Mouse (Mus musculus) kidney, adult 2 months (tissue): ENCODE data around the gene Rbmxl1. TPM values are rescaled to one million over a fixed set of nuclear protein-coding genes. Genes with fewer than 3 reads are reported as not detected.
"Not testable (repeated sequence)": the region's sequence is repeated elsewhere in the genome, so short reads cannot be mapped to it uniquely, and the experiment has no call there.

Experiments
- DNase-seq: peaks from one replicate; pipeline ENCODE4 v3.0.0; 2021
- H3K27ac ChIP-seq: fragments of 200-500 bp; 2 replicates; pipeline ENCODE4 v1.5.1; 2012; ENCODE audit warnings: low read depth, low read length, control low read depth, inconsistent platforms; ENCODE audit not compliant: insufficient read depth
- H3K27me3 ChIP-seq: fragments of 200-500 bp; replicated peaks from 2 replicates; pipeline ENCODE4 v1.6.1; 2012; ENCODE audit warnings: mild to moderate bottlenecking, moderate library complexity, low read length, inconsistent platforms; ENCODE audit not compliant: control insufficient read depth, insufficient read depth
- H3K36me3 ChIP-seq: fragments of 200-500 bp; 2 replicates; pipeline ENCODE4 v1.6.1; 2012; ENCODE audit warnings: mild to moderate bottlenecking, moderate library complexity, low read length, inconsistent platforms; ENCODE audit not compliant: control insufficient read depth, insufficient read depth
- H3K4me1 ChIP-seq: fragments of 200-500 bp; 2 replicates; pipeline ENCODE4 v1.6.1; 2011; ENCODE audit warnings: low read length; ENCODE audit not compliant: control insufficient read depth, insufficient read depth
- H3K4me3 ChIP-seq: fragments of 200-500 bp; 2 replicates; pipeline ENCODE4 v1.5.1; 2011; ENCODE audit warnings: mild to moderate bottlenecking, low read depth, low read length, control low read depth; ENCODE audit not compliant: insufficient read depth
- CTCF ChIP-seq: fragments of 200-500 bp; conservative IDR thresholded peaks from 2 replicates; pipeline ENCODE4 v1.5.1; 2011; ENCODE audit warnings: low read depth, mild to moderate bottlenecking, control low read depth, low read length, moderate library complexity, mixed read lengths; ENCODE audit not compliant: insufficient read depth, insufficient read length
- POLR2A ChIP-seq: fragments of 200-500 bp; IDR thresholded peaks from one replicate; pipeline ENCODE4 v1.6.1; 2011; ENCODE audit warnings: low read depth, low read length, control low read depth
- WGBS: fragments of 180-500 bp; shearing (Covaris S2); methylation state at CpG from one replicate; pipeline ENCODE4 v1.1.7; 2018; 5-methylcytosine and 5-hydroxymethylcytosine counted together
- polyA plus RNA-seq: library from polyadenylated mRNA; depleted of rRNA; stranded (reverse); fragments of >200 nt; gene quantifications from 2 replicates; pipeline ENCODE4 v1.2.3, GENCODE M21; 2012; rRNA removed

The Rbmxl1 gene
- polyA plus RNA-seq, result 13.5 and 17.7 TPM in 2 replicates

GRCm38 (mm10) chr8:78508719-78509272 lies at the start of gene Rbmxl1:
Gene Rbmxl1 (minus strand): TSS chr8:78508898.
- TF ChIP-seq CTCF (no peak), POLR2A (no peak)
- H3K4me3 ChIP-seq, result peak within 1 kb of the TSS; percentile 85
- H3K36me3 ChIP-seq, result no peaks in the 10 kb centered on the region
- peak within 1 kb of the TSS; percentile 78 for H3K27ac ChIP-seq
- peaks cover 3% of the 10 kb centered on the region; the same call in 1 of the 2 replicates for H3K4me1 ChIP-seq
- under 1% methylated on average over 70 of the region's 70 CpGs for WGBS
- no peaks in the 10 kb centered on the region for H3K27me3 ChIP-seq
- DNase-seq, result peak; percentile 91

GRCm38 (mm10) chr8:78556773-78557434 lies 48.2 kb upstream of the Rbmxl1 start:
- DNase-seq, result no peak
- no peaks in the 10 kb centered on the region for H3K4me1 ChIP-seq
- no peaks in the 10 kb centered on the region for H3K36me3 ChIP-seq
- no peak for TF ChIP-seq POLR2A
- no peak overlapping the region for H3K4me3 ChIP-seq
- H3K27me3 ChIP-seq, result no peaks in the 10 kb centered on the region
- 86% methylated on average over 11 of the region's 11 CpGs for WGBS
- H3K27ac ChIP-seq, result no peak overlapping the region

- Histone ChIP-seq H3K4me1 (no peaks in the 10 kb centered on the region), H3K27ac (no peak overlapping the region), H3K27me3 (no peaks in the 10 kb centered on the region), H3K36me3 (no peaks in the 10 kb centered on the region), H3K4me3 (no peak overlapping the region)
- 95% methylated on average over 4 of the region's 4 CpGs for WGBS
- DNase-seq, result no peak
- no peak for TF ChIP-seq POLR2A
These were observed 47.1 kb upstream of the Rbmxl1 start for GRCm38 (mm10) chr8:78555817-78556216.

- no peak for DNase-seq
- Histone ChIP-seq H3K27me3 (no peaks in the 10 kb centered on the region), H3K36me3 (no peaks in the 10 kb centered on the region), H3K4me1 (no peaks in the 10 kb centered on the region), H3K4me3 (no peak overlapping the region), H3K27ac (no peak overlapping the region)
- TF ChIP-seq POLR2A (no peak), CTCF (no peak)
- WGBS, result 95% methylated on average over 2 of the region's 2 CpGs
These were observed 42.0 kb upstream of the Rbmxl1 start for GRCm38 (mm10) chr8:78550752-78551134.

GRCm38 (mm10) chr8:78549971-78550751 lies 41.5 kb upstream of the Rbmxl1 start:
- no peaks in the 10 kb centered on the region for H3K27me3 ChIP-seq
- H3K4me3 ChIP-seq, result no peak overlapping the region
- no peaks in the 10 kb centered on the region for H3K36me3 ChIP-seq
- TF ChIP-seq POLR2A, result no peak
- TF ChIP-seq CTCF, result no peak
- WGBS, result 63% methylated on average over 10 of the region's 10 CpGs
- H3K27ac ChIP-seq, result no peak overlapping the region
- no peaks in the 10 kb centered on the region for H3K4me1 ChIP-seq
- no peak for DNase-seq

- H3K27ac ChIP-seq, H3K4me1 ChIP-seq, H3K4me3 ChIP-seq, H3K36me3 ChIP-seq, DNase-seq, H3K27me3 ChIP-seq: not testable (repeated sequence)
- 57% methylated on average over 11 of the region's 14 CpGs for WGBS
These were observed 36.6 kb upstream of the Rbmxl1 start for GRCm38 (mm10) chr8:78545153-78545817.

- no peak for TF ChIP-seq POLR2A
- no peak for TF ChIP-seq CTCF
- 57% methylated on average over 2 of the region's 2 CpGs for WGBS
These were observed 35.8 kb upstream of the Rbmxl1 start for GRCm38 (mm10) chr8:78544545-78544944.

More at GRCm38 (mm10) chr8:78544545-78544944, 35.8 kb upstream of the Rbmxl1 start:
- no peak for DNase-seq
- no peak overlapping the region for H3K27ac ChIP-seq
- H3K27me3 ChIP-seq, result no peaks in the 10 kb centered on the region
- no peak overlapping the region for H3K4me3 ChIP-seq
- H3K4me1 ChIP-seq, result no peaks in the 10 kb centered on the region
- no peaks in the 10 kb centered on the region for H3K36me3 ChIP-seq
